Mouse (Mus musculus) forebrain, embryonic 10.5 days (tissue): ENCODE data around the gene Olfr97. TPM values are rescaled to one million over a fixed set of nuclear protein-coding genes. Genes with fewer than 3 reads are reported as not detected.

ENCODE experiments used
- DNase-seq: peaks from one replicate; pipeline ENCODE4 v3.0.0-alpha.2; 2017; ENCODE audit warnings: low spot score; ENCODE audit errors: extremely low spot score
- H3K27ac ChIP-seq: fragments of 300-500 bp; sonication (generic); 2 replicates; pipeline ENCODE4 v1.5.1; 2016; ENCODE audit warnings: mild to moderate bottlenecking
- H3K27me3 ChIP-seq: fragments of 300-500 bp; sonication (generic); 2 replicates; pipeline ENCODE4 v1.6.1; 2016; ENCODE audit warnings: mild to moderate bottlenecking; ENCODE audit not compliant: poor library complexity, severe bottlenecking
- H3K36me3 ChIP-seq: fragments of 300-500 bp; sonication (generic); replicated peaks from 2 replicates; pipeline ENCODE4 v1.6.1; 2016; ENCODE audit warnings: mild to moderate bottlenecking, moderate library complexity
- H3K4me1 ChIP-seq: fragments of 300-500 bp; sonication (generic); 2 replicates; pipeline ENCODE4 v1.6.1; 2016
- H3K4me3 ChIP-seq: fragments of 300-500 bp; sonication (generic); 2 replicates; pipeline ENCODE4 v1.5.1; 2016; ENCODE audit warnings: mild to moderate bottlenecking, moderate library complexity
- H3K9me3 ChIP-seq: fragments of 300-500 bp; sonication (generic); 2 replicates; pipeline ENCODE4 v1.6.1; 2016; ENCODE audit warnings: mild to moderate bottlenecking, moderate library complexity
- WGBS: fragments of 180-500 bp; shearing (Covaris S2); methylation state at CpG from one replicate; pipeline ENCODE4 v1.1.7; 2016; 5-methylcytosine and 5-hydroxymethylcytosine counted together
- polyA plus RNA-seq: library from polyadenylated mRNA; unstranded; fragments of >200 nt; fragmentation: Nextera tagmentation; extraction: Ambion mirVana; gene quantifications from 2 replicates; pipeline ENCODE4 v1.2.1, GENCODE M21; 2016

Olfr97 gene
- polyA plus RNA-seq, 1 experiment from 2014 or later, result not detected

GRCm38 (mm10) chr17:37185474-37185873 is 51.7 kb downstream of the Olfr97 start:
- H3K36me3 ChIP-seq, result no peaks in the 10 kb centered on the region
- no peaks in the 10 kb centered on the region for H3K9me3 ChIP-seq
- H3K4me1 ChIP-seq, result no peaks in the 10 kb centered on the region
- no peak for DNase-seq
- WGBS, result 64% methylated on average over 6 of the region's 6 CpGs
- H3K4me3 ChIP-seq, result no peak overlapping the region
- no peak overlapping the region for H3K27ac ChIP-seq
- H3K27me3 ChIP-seq, result no peaks in the 10 kb centered on the region

Other genes with a start within 250 kb of the Olfr97 start
- 0.74 and 0.94 TPM in 2 replicates for gene H2-M5, start 247.8 kb downstream of the Olfr97 start, polyA plus RNA-seq
- gene Zfp57, start 236.2 kb downstream of the Olfr97 start, polyA plus RNA-seq, result 78.5 and 81.0 TPM in 2 replicates
- 0.16 and 0.30 TPM in 2 replicates for gene Mog, start 213.9 kb downstream of the Olfr97 start, polyA plus RNA-seq
- gene Gabbr1, start 191.4 kb downstream of the Olfr97 start, polyA plus RNA-seq, result 8.0 and 8.4 TPM in 2 replicates
- not detected in 2 replicates for gene Olfr90, start 148.8 kb downstream of the Olfr97 start, polyA plus RNA-seq
- gene Olfr91, start 139.1 kb downstream of the Olfr97 start, polyA plus RNA-seq, result 0.15 TPM in 1 of 2 replicates, not detected in the other
- not detected in 2 replicates for gene Olfr92, start 117.2 kb downstream of the Olfr97 start, polyA plus RNA-seq
- gene Olfr93, start 75.8 kb downstream of the Olfr97 start, polyA plus RNA-seq, result not detected in 2 replicates
- not detected in 2 replicates for gene Ubd, start 43.4 kb downstream of the Olfr97 start, polyA plus RNA-seq
- gene Olfr94, start 36.3 kb downstream of the Olfr97 start, polyA plus RNA-seq, result not detected in 2 replicates
- not detected in 2 replicates for gene Olfr95, start 24.2 kb downstream of the Olfr97 start, polyA plus RNA-seq
- not detected in 2 replicates for gene Olfr96, start 17.2 kb downstream of the Olfr97 start, polyA plus RNA-seq
- gene Olfr98, start 26.4 kb upstream of the Olfr97 start, polyA plus RNA-seq, result not detected in 2 replicates
- gene H2-M3, start 32.9 kb upstream of the Olfr97 start, polyA plus RNA-seq, result 1.9 and 2.6 TPM in 2 replicates
- gene Olfr99, start 46.1 kb upstream of the Olfr97 start, polyA plus RNA-seq, result not detected in 2 replicates
- not detected in 2 replicates for gene Olfr101, start 67.0 kb upstream of the Olfr97 start, polyA plus RNA-seq
- gene Olfr102, start 79.7 kb upstream of the Olfr97 start, polyA plus RNA-seq, result not detected in 2 replicates
- not detected in 2 replicates for gene Olfr103, start 102.4 kb upstream of the Olfr97 start, polyA plus RNA-seq
- gene Olfr104-ps, start 122.3 kb upstream of the Olfr97 start, polyA plus RNA-seq, result not detected in 2 replicates
- not detected in 2 replicates for gene Olfr105-ps, start 141.7 kb upstream of the Olfr97 start, polyA plus RNA-seq
- gene Olfr106-ps, start 153.1 kb upstream of the Olfr97 start, polyA plus RNA-seq, result not detected in 2 replicates
- gene Olfr107, start 161.9 kb upstream of the Olfr97 start, polyA plus RNA-seq, result not detected in 2 replicates
- gene Olfr108, start 208.2 kb upstream of the Olfr97 start, polyA plus RNA-seq, result not detected in 2 replicates
- gene Olfr109, start 221.6 kb upstream of the Olfr97 start, polyA plus RNA-seq, result not detected in 2 replicates
- gene H2-M2, start 246.2 kb upstream of the Olfr97 start, polyA plus RNA-seq, result not detected in 2 replicates